Mouse (Mus musculus): ENCODE results near the gene Klrb1c. TPM values are rescaled to one million over a fixed set of nuclear protein-coding genes. Genes with fewer than 3 reads are reported as not detected.

Klrb1c gene
- polyA plus RNA-seq (2015; fragmentation: Nextera tagmentation; extraction: Ambion mirVana), result 0.16 and 0.17 TPM in 2 replicates

GRCm38 (mm10) chr6:128789115-128789514 is at the start of gene Klrb1c:
TSS of gene Klrb1c (minus strand) at chr6:128789215.
- Histone ChIP-seq H3K27me3 (ENCODE audit: insufficient read depth, low read length) (no peaks in the 10 kb centered on the region), H3K9me3 (replicated peaks; ENCODE audit: low read length) (no peaks in the 10 kb centered on the region), H3K36me3 (ENCODE audit: insufficient read depth, low read length) (no peaks in the 10 kb centered on the region), H3K27ac (no peak within 1 kb of the TSS), H3K4me2 (ENCODE audit: low read length) (no peak within 1 kb of the TSS), H3K4me1 (replicated peaks; ENCODE audit: insufficient read depth, low read length) (no peaks in the 10 kb centered on the region; the same call in 1 of the 2 replicates), H3K9ac (ENCODE audit: low read depth, low read length) (no peak within 1 kb of the TSS), H3K4me3 (replicated peaks; ENCODE audit: low read depth, low read length) (no peak within 1 kb of the TSS)
- no peak for ATAC-seq (replicated peaks; ENCODE audit: low FRiP score, low read depth)
- DNase-seq (ENCODE audit: low spot score), result no peak
- WGBS, result 96% methylated on average over 2 of the region's 2 CpGs
- no peak for TF ChIP-seq CTCF (IDR thresholded peaks at IDR 0.05; ENCODE audit: low read depth)

GRCm38 (mm10) chr6:128837454-128838341 is 48.7 kb upstream of the Klrb1c start:
- Histone ChIP-seq H3K27ac (peak overlapping the region; percentile 97), H3K4me1 (replicated peaks; ENCODE audit: insufficient read depth, low read length) (no peaks in the 10 kb centered on the region), H3K27me3 (ENCODE audit: insufficient read depth, low read length) (no peaks in the 10 kb centered on the region), H3K9me3 (replicated peaks; ENCODE audit: low read length) (no peaks in the 10 kb centered on the region), H3K9ac (ENCODE audit: low read depth, low read length) (peak overlapping the region; percentile 82), H3K4me3 (replicated peaks; ENCODE audit: low read depth, low read length) (peak overlapping the region; percentile 63), H3K4me2 (ENCODE audit: low read length) (peak overlapping the region; percentile 62), H3K36me3 (ENCODE audit: insufficient read depth, low read length) (no peaks in the 10 kb centered on the region)
- WGBS, result 3% methylated on average over 14 of the region's 14 CpGs
- ATAC-seq (replicated peaks; ENCODE audit: low FRiP score, low read depth), result peak; percentile 19; the same call in 1 of the 2 replicates
- TF ChIP-seq CTCF (IDR thresholded peaks at IDR 0.05; ENCODE audit: low read depth), result no peak
- DNase-seq (ENCODE audit: low spot score), result peak; percentile 91

GRCm38 (mm10) chr6:128836955-128837334 is 47.9 kb upstream of the Klrb1c start:
- Histone ChIP-seq H3K27ac (peak overlapping the region; percentile 97; the same call in 1 of the 2 replicates), H3K27me3 (ENCODE audit: insufficient read depth, low read length) (no peaks in the 10 kb centered on the region), H3K9me3 (replicated peaks; ENCODE audit: low read length) (no peaks in the 10 kb centered on the region), H3K4me1 (replicated peaks; ENCODE audit: insufficient read depth, low read length) (no peaks in the 10 kb centered on the region), H3K4me2 (ENCODE audit: low read length) (peak overlapping the region; percentile 62; the same call in 1 of the 2 replicates), H3K4me3 (replicated peaks; ENCODE audit: low read depth, low read length) (no peak overlapping the region), H3K9ac (ENCODE audit: low read depth, low read length) (no peak overlapping the region; the same call in 1 of the 2 replicates), H3K36me3 (ENCODE audit: insufficient read depth, low read length) (no peaks in the 10 kb centered on the region)
- no peak for DNase-seq (ENCODE audit: low spot score)
- no peak for ATAC-seq (replicated peaks; ENCODE audit: low FRiP score, low read depth)
- TF ChIP-seq CTCF (IDR thresholded peaks at IDR 0.05; ENCODE audit: low read depth), result no peak
- WGBS, result 89% methylated on average over 6 of the region's 6 CpGs

GRCm38 (mm10) chr6:128836191-128836954 is 47.4 kb upstream of the Klrb1c start:
- Histone ChIP-seq H3K36me3 (ENCODE audit: insufficient read depth, low read length) (no peaks in the 10 kb centered on the region), H3K4me1 (replicated peaks; ENCODE audit: insufficient read depth, low read length) (no peaks in the 10 kb centered on the region), H3K4me2 (ENCODE audit: low read length) (no peak overlapping the region), H3K9me3 (replicated peaks; ENCODE audit: low read length) (no peaks in the 10 kb centered on the region), H3K4me3 (replicated peaks; ENCODE audit: low read depth, low read length) (no peak overlapping the region), H3K27me3 (ENCODE audit: insufficient read depth, low read length) (no peaks in the 10 kb centered on the region), H3K27ac (no peak overlapping the region), H3K9ac (ENCODE audit: low read depth, low read length) (no peak overlapping the region)
- DNase-seq (ENCODE audit: low spot score) (no peak), ATAC-seq (replicated peaks; ENCODE audit: low FRiP score, low read depth) (no peak)
- 84% methylated on average over 8 of the region's 8 CpGs for WGBS
- TF ChIP-seq CTCF (IDR thresholded peaks at IDR 0.05; ENCODE audit: low read depth), result no peak

DNA sequence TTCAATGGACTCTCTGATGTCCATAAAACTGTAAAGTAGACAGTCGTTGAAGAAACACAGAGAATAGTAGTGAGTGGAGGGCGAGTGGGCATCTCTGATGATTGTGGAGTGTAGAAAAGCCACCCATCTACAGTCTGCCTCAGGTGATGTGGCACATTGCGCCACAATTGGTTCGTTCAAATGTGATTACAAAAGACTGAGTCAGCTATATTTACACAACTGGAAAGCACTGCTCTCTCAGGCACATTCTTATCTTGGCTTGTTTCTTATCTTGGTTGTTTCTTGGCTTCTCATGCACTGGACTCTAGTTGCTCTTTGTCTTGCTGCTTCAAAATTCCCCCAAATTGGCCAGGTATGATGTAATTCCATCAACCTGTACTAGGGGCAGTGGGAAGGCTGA is 46.6 kb upstream of the Klrb1c start:
- Histone ChIP-seq H3K36me3 (ENCODE audit: insufficient read depth, low read length) (no peaks in the 10 kb centered on the region), H3K27ac (no peak overlapping the region), H3K27me3 (ENCODE audit: insufficient read depth, low read length) (no peaks in the 10 kb centered on the region), H3K4me3 (replicated peaks; ENCODE audit: low read depth, low read length) (no peak overlapping the region), H3K4me1 (replicated peaks; ENCODE audit: insufficient read depth, low read length) (no peaks in the 10 kb centered on the region), H3K9me3 (replicated peaks; ENCODE audit: low read length) (no peaks in the 10 kb centered on the region), H3K4me2 (ENCODE audit: low read length) (no peak overlapping the region), H3K9ac (ENCODE audit: low read depth, low read length) (no peak overlapping the region)
- TF ChIP-seq CTCF (IDR thresholded peaks at IDR 0.05; ENCODE audit: low read depth), result no peak
- ATAC-seq (replicated peaks; ENCODE audit: low FRiP score, low read depth) (no peak), DNase-seq (ENCODE audit: low spot score) (no peak)
- WGBS, result 87% methylated on average over 4 of the region's 4 CpGs

GRCm38 (mm10) chr6:128833046-128833445 is 44.0 kb upstream of the Klrb1c start:
- Histone ChIP-seq H3K4me1 (replicated peaks; ENCODE audit: insufficient read depth, low read length) (no peaks in the 10 kb centered on the region), H3K4me2 (ENCODE audit: low read length) (no peak overlapping the region), H3K27ac (no peak overlapping the region), H3K9ac (ENCODE audit: low read depth, low read length) (no peak overlapping the region), H3K4me3 (replicated peaks; ENCODE audit: low read depth, low read length) (no peak overlapping the region), H3K27me3 (ENCODE audit: insufficient read depth, low read length) (no peaks in the 10 kb centered on the region), H3K36me3 (ENCODE audit: insufficient read depth, low read length) (no peaks in the 10 kb centered on the region), H3K9me3 (replicated peaks; ENCODE audit: low read length) (no peaks in the 10 kb centered on the region)
- no peak for TF ChIP-seq CTCF (IDR thresholded peaks at IDR 0.05; ENCODE audit: low read depth)
- 79% methylated on average over 10 of the region's 10 CpGs for WGBS
- DNase-seq (ENCODE audit: low spot score), result no peak
- no peak for ATAC-seq (replicated peaks; ENCODE audit: low FRiP score, low read depth)

Measured in kidney, postnatal 0 days (tissue).